Mouse (Mus musculus) kidney, embryonic 14.5 days (tissue): ENCODE measurements around the gene Nrl. TPM values are rescaled to one million over a fixed set of nuclear protein-coding genes. Genes with fewer than 3 reads are reported as not detected.

Experiments used
- polyA plus RNA-seq: library from polyadenylated mRNA; unstranded; fragments of >200 nt; fragmentation: Nextera tagmentation; extraction: Ambion mirVana; gene quantifications from 2 replicates; pipeline ENCODE4 v1.2.1, GENCODE M21; 2014

Nrl gene
- polyA plus RNA-seq, 1 experiment from 2014 or later: not detected

Other genes starting within 250 kb of the Nrl start
- 60.2 and 96.4 TPM in 2 replicates for gene Dhrs4, start 46.2 kb downstream of the Nrl start, polyA plus RNA-seq
- gene Carmil3, start 34.3 kb downstream of the Nrl start, polyA plus RNA-seq: 3.0 and 3.8 TPM in 2 replicates
- 0.18 TPM in 1 of 2 replicates, not detected in the other for gene Cpne6, start 14.5 kb downstream of the Nrl start, polyA plus RNA-seq
- gene Pck2, start 15.3 kb upstream of the Nrl start, polyA plus RNA-seq: 25.0 and 37.1 TPM in 2 replicates
- gene Dcaf11, start 35.0 kb upstream of the Nrl start, polyA plus RNA-seq: 62.9 and 90.2 TPM in 2 replicates
- 0.66 and 1.5 TPM in 2 replicates for gene A730061H03Rik, start 35.4 kb upstream of the Nrl start, polyA plus RNA-seq
- gene Fitm1, start 50.6 kb upstream of the Nrl start, polyA plus RNA-seq: 0.96 and 1.0 TPM in 2 replicates
- gene Psme1, start 53.1 kb upstream of the Nrl start, polyA plus RNA-seq: 131 and 142 TPM in 2 replicates
- gene Emc9, start 60.3 kb upstream of the Nrl start, polyA plus RNA-seq: 5.6 and 7.5 TPM in 2 replicates
- gene Psme2, start 66.1 kb upstream of the Nrl start, polyA plus RNA-seq: 224 and 286 TPM in 2 replicates
- 12.4 and 17.7 TPM in 2 replicates for gene Rnf31, start 66.7 kb upstream of the Nrl start, polyA plus RNA-seq
- 9.7 and 11.6 TPM in 2 replicates for gene Irf9, start 78.6 kb upstream of the Nrl start, polyA plus RNA-seq
- 17.5 and 25.1 TPM in 2 replicates for gene Rec8, start 93.1 kb upstream of the Nrl start, polyA plus RNA-seq
- gene Ipo4, start 111.0 kb upstream of the Nrl start, polyA plus RNA-seq: 101 and 119 TPM in 2 replicates
- 3.4 TPM in 2 replicates for gene Gm49378, start 112.9 kb upstream of the Nrl start, polyA plus RNA-seq
- gene Tm9sf1, start 118.8 kb upstream of the Nrl start, polyA plus RNA-seq: 76.3 and 117 TPM in 2 replicates
- gene Tssk4, start 125.2 kb upstream of the Nrl start, polyA plus RNA-seq: 0.72 and 0.77 TPM in 2 replicates
- gene Mdp1, start 135.5 kb upstream of the Nrl start, polyA plus RNA-seq: 52.0 and 52.7 TPM in 2 replicates
- 58.4 and 62.9 TPM in 2 replicates for gene Gmpr2, start 147.0 kb upstream of the Nrl start, polyA plus RNA-seq
- gene Nedd8, start 147.1 kb upstream of the Nrl start, polyA plus RNA-seq: 586 and 744 TPM in 2 replicates
- 40.3 and 50.1 TPM in 2 replicates for gene Tinf2, start 156.8 kb upstream of the Nrl start, polyA plus RNA-seq
- gene Tgm1, start 188.9 kb upstream of the Nrl start, polyA plus RNA-seq: 0.67 and 1.2 TPM in 2 replicates
- gene Rabggta, start 197.3 kb upstream of the Nrl start, polyA plus RNA-seq: 27.8 and 29.3 TPM in 2 replicates
- 75.2 and 82.3 TPM in 2 replicates for gene Dhrs1, start 220.7 kb upstream of the Nrl start, polyA plus RNA-seq
- 43.3 and 44.0 TPM in 2 replicates for gene Nop9, start 220.7 kb upstream of the Nrl start, polyA plus RNA-seq
- 2.9 and 3.6 TPM in 2 replicates for gene Cideb, start 233.5 kb upstream of the Nrl start, polyA plus RNA-seq
- 0.08 and 0.39 TPM in 2 replicates for gene Ltb4r2, start 236.4 kb upstream of the Nrl start, polyA plus RNA-seq
- gene Ltb4r1, start 241.0 kb upstream of the Nrl start, polyA plus RNA-seq: 0.23 TPM in 1 of 2 replicates, not detected in the other